Mouse (Mus musculus): Measurements from ENCODE around the gene Tomm20l. TPM values are rescaled to one million over a fixed set of nuclear protein-coding genes. Genes with fewer than 3 reads are reported as not detected.
A peak's percentile ranks its signal among the peaks of the same experiment; 100 is the strongest.

Tomm20l gene
- total and polyA plus RNA-seq, 2 experiments from 2014 or later = not detected

DNA sequence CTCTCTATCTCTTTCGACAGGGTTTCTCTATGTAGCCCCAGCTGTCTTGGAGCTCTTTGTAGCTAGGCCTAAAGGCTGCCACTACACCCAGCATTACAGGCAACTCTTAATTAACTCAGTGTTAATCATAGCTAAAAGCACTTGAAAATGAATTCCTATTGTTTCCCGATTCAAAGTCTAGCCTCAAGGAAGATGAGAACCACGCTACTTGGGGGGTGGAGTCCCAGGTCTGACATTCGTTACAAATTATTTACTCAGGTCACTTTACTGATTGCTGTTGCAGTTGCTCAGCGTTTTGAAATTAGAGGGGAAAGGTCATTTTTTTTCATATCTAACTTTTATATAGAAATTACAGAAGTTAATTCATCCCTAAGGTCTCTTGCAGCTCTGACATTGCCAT is 24.4 kb downstream of the Tomm20l start:
- H3K27me3 ChIP-seq (ENCODE audit: insufficient read depth, low read length) = no peaks in the 10 kb centered on the region
- TF ChIP-seq CTCF (IDR thresholded peaks at IDR 0.05) = no peak
- 38% methylated on average over 5 of the region's 5 CpGs for WGBS
- H3K27ac ChIP-seq (ENCODE audit: low read depth, low read length) = no peak overlapping the region
- no peak overlapping the region for H3K9ac ChIP-seq (replicated peaks; ENCODE audit: low read length, poor library complexity, severe bottlenecking)
- H3K9me3 ChIP-seq (ENCODE audit: low read length) = no peaks in the 10 kb centered on the region
- peak overlapping the region; percentile 99 for H3K4me3 ChIP-seq (ENCODE audit: low read depth, low read length)
- H3K4me2 ChIP-seq (ENCODE audit: low read depth, low read length, poor library complexity, severe bottlenecking) = peak overlapping the region; percentile 74
- H3K4me1 ChIP-seq (ENCODE audit: insufficient read depth, low read length) = peaks cover 12% of the 10 kb centered on the region
- ATAC-seq (ENCODE audit: low FRiP score) = no peak
- H3K36me3 ChIP-seq (ENCODE audit: insufficient read depth, low read length) = peaks cover 18% of the 10 kb centered on the region; the same call in 1 of the 2 replicates
- DNase-seq (ENCODE audit: low spot score) = no peak

DNA sequence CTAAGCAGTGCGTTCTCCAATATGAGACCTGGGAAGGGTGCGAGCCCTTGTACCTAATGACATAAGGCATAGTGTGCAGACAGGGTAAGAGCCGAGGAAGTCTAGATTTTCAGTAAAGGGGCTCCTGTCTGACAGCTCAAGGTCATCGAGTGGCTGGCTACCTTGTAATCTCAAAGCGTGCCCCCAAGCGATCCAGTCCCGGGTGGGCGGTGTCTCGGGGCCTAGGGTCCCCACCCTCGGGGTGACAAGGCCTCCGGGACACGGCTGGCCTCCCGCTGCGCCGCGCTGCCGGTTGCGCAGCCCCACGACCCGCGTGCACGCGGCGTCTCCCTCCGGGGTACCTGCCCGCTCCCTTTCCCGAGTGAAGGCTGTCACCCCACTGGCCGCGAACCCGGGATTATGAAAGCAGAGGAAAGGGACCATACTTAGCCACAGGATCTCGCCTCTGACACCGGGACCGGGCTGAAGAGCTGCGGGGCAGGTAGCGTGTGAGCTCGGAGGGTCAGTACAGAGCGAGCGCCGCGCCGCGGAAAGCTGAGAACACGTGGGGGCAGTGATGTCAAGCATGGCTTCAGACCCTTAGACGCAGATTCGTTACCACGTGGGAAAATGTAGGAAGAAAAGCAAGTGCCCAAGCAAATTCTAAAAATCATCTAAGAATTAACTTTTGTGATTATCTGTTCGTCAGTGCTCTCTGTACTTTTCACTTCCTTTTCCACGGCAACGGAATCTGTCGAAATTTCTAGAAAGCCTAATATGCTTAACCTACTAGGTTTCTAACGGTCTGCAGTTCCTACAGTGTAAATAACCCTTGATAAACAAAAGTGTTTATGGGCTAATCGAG is 25.1 kb downstream of the Tomm20l start, which contains the start of the genes Timm9 and 2700049A03Rik:
Timm9 (minus strand) TSS at position 555 of the 844 bp plus-strand sequence.
2700049A03Rik (plus strand) TSS at position 719 of the 844 bp plus-strand sequence.
- Histone ChIP-seq H3K9ac (replicated peaks; ENCODE audit: low read length, poor library complexity, severe bottlenecking) (peak within 1 kb of the TSS; percentile 96), H3K4me1 (ENCODE audit: insufficient read depth, low read length) (peaks cover 12% of the 10 kb centered on the region), H3K4me2 (ENCODE audit: low read depth, low read length, poor library complexity, severe bottlenecking) (peak within 1 kb of the TSS; percentile 74), H3K36me3 (ENCODE audit: insufficient read depth, low read length) (peaks cover 21% of the 10 kb centered on the region; the same call in 1 of the 2 replicates), H3K9me3 (ENCODE audit: low read length) (no peaks in the 10 kb centered on the region), H3K4me3 (ENCODE audit: low read depth, low read length) (peak within 1 kb of the TSS; percentile 99), H3K27me3 (ENCODE audit: insufficient read depth, low read length) (no peaks in the 10 kb centered on the region), H3K27ac (ENCODE audit: low read depth, low read length) (peak within 1 kb of the TSS; percentile 77)
- peak; percentile 92 for ATAC-seq (ENCODE audit: low FRiP score)
- WGBS = under 1% methylated on average over 52 of the region's 52 CpGs
- peak; percentile 90 for DNase-seq (ENCODE audit: low spot score)
- TF ChIP-seq CTCF (IDR thresholded peaks at IDR 0.05) = 0 out of 2 replicates have a peak, but pooled peaks have one; percentile 7

DNA sequence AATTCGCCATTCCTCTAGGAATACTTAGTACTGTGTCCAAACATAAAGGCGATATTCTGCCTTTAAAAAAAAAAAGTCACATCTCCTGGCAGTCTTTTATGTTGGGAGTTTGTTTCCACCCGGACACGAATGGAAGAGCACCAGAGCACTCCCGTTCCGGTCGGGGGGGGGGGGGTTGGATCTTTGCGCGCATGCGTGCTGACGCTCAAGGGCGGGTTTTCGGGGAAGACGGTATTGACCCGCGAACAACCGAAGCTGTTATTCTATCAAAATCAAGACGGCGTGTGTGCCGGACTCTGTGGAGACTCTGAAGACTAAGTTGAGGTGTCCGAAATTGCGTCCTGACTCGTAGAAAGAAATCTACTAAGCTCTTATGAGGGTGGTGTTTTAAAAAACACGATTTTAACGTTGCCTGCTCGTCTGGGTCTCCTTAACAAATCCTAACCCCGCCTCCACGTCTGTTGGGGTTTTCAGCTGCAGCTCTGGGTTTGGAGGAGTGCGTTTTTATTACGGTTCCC is 25.8 kb downstream of the Tomm20l start:
- peak; percentile 94 for DNase-seq (ENCODE audit: low spot score)
- H3K27ac ChIP-seq (ENCODE audit: low read depth, low read length) = peak overlapping the region; percentile 77

DNA sequence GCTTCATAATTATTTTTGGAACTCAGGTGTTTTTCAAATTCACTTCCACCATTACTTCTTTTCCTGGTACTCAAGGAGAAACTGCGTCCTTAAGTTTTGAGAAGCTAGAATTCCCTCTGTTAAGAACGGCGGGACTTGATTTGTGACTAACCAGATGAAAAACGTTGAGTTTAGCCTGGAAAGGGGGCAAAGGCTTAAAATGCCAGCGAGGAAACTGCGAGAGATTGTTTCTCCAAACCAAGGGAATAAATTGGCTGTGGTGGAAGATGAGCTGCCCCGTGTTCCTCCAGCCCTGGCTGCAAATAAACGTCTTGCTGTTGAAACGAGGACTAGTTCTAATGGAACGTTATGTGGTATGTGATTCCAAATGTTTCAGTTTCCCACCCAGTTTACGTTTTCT is 26.5 kb downstream of the Tomm20l start:
- WGBS = 7% methylated on average over 11 of the region's 11 CpGs
- no peak for TF ChIP-seq CTCF (IDR thresholded peaks at IDR 0.05)

More for the DNA sequence above, 25.8 kb downstream of the Tomm20l start:
- Histone ChIP-seq H3K9me3 (ENCODE audit: low read length) (no peaks in the 10 kb centered on the region), H3K4me3 (ENCODE audit: low read depth, low read length) (peak overlapping the region; percentile 99), H3K4me2 (ENCODE audit: low read depth, low read length, poor library complexity, severe bottlenecking) (peak overlapping the region; percentile 74), H3K4me1 (ENCODE audit: insufficient read depth, low read length) (peaks cover 12% of the 10 kb centered on the region), H3K36me3 (ENCODE audit: insufficient read depth, low read length) (peaks cover 17% of the 10 kb centered on the region), H3K9ac (replicated peaks; ENCODE audit: low read length, poor library complexity, severe bottlenecking) (peak overlapping the region; percentile 96), H3K27me3 (ENCODE audit: insufficient read depth, low read length) (no peaks in the 10 kb centered on the region)
- TF ChIP-seq CTCF (IDR thresholded peaks at IDR 0.05) = no peak
- under 1% methylated on average over 30 of the region's 30 CpGs for WGBS
- peak; percentile 85 for ATAC-seq (ENCODE audit: low FRiP score)

DNA sequence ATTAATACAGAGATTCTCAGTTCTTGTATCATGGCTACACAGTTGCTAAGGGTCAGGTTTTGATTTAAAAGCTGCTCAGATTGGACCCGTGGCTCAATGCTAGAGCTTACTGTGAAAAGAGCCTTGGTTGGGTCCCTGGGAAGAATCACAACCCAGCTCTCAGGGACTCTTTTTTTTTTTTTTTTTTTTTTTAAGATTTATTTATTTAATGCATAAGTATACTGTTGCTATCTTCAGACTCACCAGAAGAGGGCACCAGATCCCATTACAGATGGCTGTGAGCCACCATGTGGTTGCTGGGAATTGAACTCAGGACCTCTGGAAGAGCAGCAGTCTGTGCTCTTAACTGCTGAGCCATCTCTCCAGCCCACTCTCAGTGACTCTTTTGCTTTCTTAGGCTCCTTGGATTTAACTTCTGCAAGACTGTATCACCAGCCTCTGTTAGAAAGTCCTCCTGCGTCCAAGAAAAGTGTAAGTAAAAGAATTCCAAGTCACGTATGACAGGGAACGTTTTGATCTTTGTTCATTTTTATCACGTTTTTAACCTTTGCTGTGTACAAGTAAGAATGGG is 28.1 kb downstream of the Tomm20l start:
- Histone ChIP-seq H3K36me3 (ENCODE audit: insufficient read depth, low read length) (peaks cover 32% of the 10 kb centered on the region), H3K9ac (replicated peaks; ENCODE audit: low read length, poor library complexity, severe bottlenecking) (no peak overlapping the region), H3K4me3 (ENCODE audit: low read depth, low read length) (no peak overlapping the region), H3K4me1 (ENCODE audit: insufficient read depth, low read length) (peaks cover 12% of the 10 kb centered on the region), H3K9me3 (ENCODE audit: low read length) (no peaks in the 10 kb centered on the region), H3K4me2 (ENCODE audit: low read depth, low read length, poor library complexity, severe bottlenecking) (no peak overlapping the region), H3K27me3 (ENCODE audit: insufficient read depth, low read length) (no peaks in the 10 kb centered on the region), H3K27ac (ENCODE audit: low read depth, low read length) (no peak overlapping the region)
- peak; percentile 41 for TF ChIP-seq CTCF (IDR thresholded peaks at IDR 0.05)
- 79% methylated on average over 5 of the region's 5 CpGs for WGBS
- DNase-seq (ENCODE audit: low spot score) (no peak), ATAC-seq (ENCODE audit: low FRiP score) (no peak)

More for the DNA sequence above, 26.5 kb downstream of the Tomm20l start:
- H3K27ac ChIP-seq (ENCODE audit: low read depth, low read length) = no peak overlapping the region
- peak overlapping the region; percentile 99 for H3K4me3 ChIP-seq (ENCODE audit: low read depth, low read length)
- peak overlapping the region; percentile 74 for H3K4me2 ChIP-seq (ENCODE audit: low read depth, low read length, poor library complexity, severe bottlenecking)
- H3K9me3 ChIP-seq (ENCODE audit: low read length) = no peaks in the 10 kb centered on the region
- peaks cover 12% of the 10 kb centered on the region for H3K4me1 ChIP-seq (ENCODE audit: insufficient read depth, low read length)
- H3K9ac ChIP-seq (replicated peaks; ENCODE audit: low read length, poor library complexity, severe bottlenecking) = peak overlapping the region; percentile 55; the same call in 1 of the 2 replicates
- peaks cover 24% of the 10 kb centered on the region for H3K36me3 ChIP-seq (ENCODE audit: insufficient read depth, low read length)
- no peaks in the 10 kb centered on the region for H3K27me3 ChIP-seq (ENCODE audit: insufficient read depth, low read length)
- DNase-seq (ENCODE audit: low spot score) = no peak
- no peak for ATAC-seq (ENCODE audit: low FRiP score)
